Mouse (Mus musculus) lung, adult 2 months (tissue): ENCODE results near the gene Usp11. TPM values are rescaled to one million over a fixed set of nuclear protein-coding genes. Genes with fewer than 3 reads are reported as not detected.

Source experiments
- DNase-seq: peaks from one replicate; pipeline ENCODE4 v3.0.0; 2022
- H3K4me1 ChIP-seq: fragments of 200-500 bp; 2 replicates; pipeline ENCODE4 v1.6.1; 2011; ENCODE audit warnings: low read length; ENCODE audit not compliant: control insufficient read depth, insufficient read depth
- H3K4me3 ChIP-seq: fragments of 200-500 bp; replicated peaks from 2 replicates; pipeline ENCODE3; 2011; ENCODE audit warnings: low read depth, mild to moderate bottlenecking, control low read depth, low read length; ENCODE audit errors: extremely low read depth
- CTCF ChIP-seq: fragments of 200-500 bp; IDR thresholded peaks from 2 replicates; pipeline ENCODE4 v1.5.1; 2011; ENCODE audit warnings: mild to moderate bottlenecking, low read length, control low read depth; ENCODE audit not compliant: insufficient read depth
- POLR2A ChIP-seq: fragments of 200-500 bp; IDR thresholded peaks from 2 replicates; pipeline ENCODE4 v1.6.1; 2011; ENCODE audit warnings: low read depth, mild to moderate bottlenecking, control low read depth, low read length, borderline replicate concordance; ENCODE audit errors: extremely low read depth
- WGBS: fragments of 180-500 bp; shearing (Covaris S2); methylation state at CpG from one replicate; pipeline ENCODE4 v1.1.7; 2018; 5-methylcytosine and 5-hydroxymethylcytosine counted together
- polyA plus RNA-seq: library from polyadenylated mRNA; depleted of rRNA; stranded (reverse); fragments of >200 nt; gene quantifications from 2 replicates; pipeline ENCODE4 v1.2.3, GENCODE M21; 2012; rRNA removed

The Usp11 gene
- polyA plus RNA-seq = 10.9 and 13.8 TPM in 2 replicates

DNA sequence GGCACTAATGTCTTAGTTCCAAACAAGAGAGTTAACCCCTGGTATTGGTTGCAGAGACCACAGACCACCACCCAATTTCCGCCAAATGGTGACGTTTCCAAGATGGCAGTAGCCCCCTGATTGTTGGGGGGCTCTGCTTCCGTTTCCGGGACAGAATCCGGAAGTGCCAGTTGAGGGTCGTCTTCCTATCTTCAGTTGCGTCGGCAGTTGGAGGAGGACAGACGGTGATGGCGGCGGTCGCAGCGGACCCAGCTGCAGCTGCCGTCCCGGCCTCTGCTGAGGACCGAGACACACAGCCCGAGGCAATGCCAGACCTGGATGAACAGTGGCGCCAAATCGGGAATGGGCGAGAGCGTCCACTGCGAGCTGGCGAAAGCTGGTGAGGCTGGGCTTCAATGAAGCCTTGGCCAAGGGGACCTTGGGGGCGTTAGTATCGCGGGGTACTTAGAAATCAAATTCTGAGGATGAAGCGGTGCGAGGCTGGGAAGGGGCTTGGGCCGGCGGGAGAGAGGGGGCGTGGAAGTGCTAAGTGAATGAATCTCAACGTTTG is at the start of gene Usp11:
TSS of gene Usp11 (plus strand) at position 166 of the 550 bp plus-strand sequence.
- Histone ChIP-seq H3K4me3 (peak within 1 kb of the TSS; percentile 93), H3K4me1 (0 out of 2 replicates have a peak, but pooled peaks cover 2% of the 10 kb centered on the region)
- WGBS = 28% methylated on average over 32 of the region's 32 CpGs
- DNase-seq = no peak
- no peak for TF ChIP-seq POLR2A
- no peak for TF ChIP-seq CTCF

DNA sequence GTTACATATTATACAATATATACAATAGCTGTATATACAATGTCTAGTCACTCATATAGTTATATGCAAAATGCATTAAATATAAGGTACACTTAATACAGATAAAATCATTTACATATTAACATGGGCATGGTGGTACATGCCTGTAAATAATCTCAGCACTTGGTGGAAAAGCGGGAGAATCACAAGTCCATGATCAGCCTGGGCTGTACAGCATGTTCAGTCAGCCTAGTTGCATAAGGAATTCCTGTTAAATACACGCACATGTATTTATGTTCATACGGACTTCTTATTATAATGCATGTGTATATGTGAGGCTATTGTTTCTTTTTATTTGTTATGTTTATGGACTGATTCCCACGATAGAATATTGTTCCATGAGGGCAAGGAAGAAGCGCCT is 46.1 kb upstream of the Usp11 start:
- Histone ChIP-seq H3K4me3 (no peak overlapping the region), H3K4me1 (no peaks in the 10 kb centered on the region)

DNA sequence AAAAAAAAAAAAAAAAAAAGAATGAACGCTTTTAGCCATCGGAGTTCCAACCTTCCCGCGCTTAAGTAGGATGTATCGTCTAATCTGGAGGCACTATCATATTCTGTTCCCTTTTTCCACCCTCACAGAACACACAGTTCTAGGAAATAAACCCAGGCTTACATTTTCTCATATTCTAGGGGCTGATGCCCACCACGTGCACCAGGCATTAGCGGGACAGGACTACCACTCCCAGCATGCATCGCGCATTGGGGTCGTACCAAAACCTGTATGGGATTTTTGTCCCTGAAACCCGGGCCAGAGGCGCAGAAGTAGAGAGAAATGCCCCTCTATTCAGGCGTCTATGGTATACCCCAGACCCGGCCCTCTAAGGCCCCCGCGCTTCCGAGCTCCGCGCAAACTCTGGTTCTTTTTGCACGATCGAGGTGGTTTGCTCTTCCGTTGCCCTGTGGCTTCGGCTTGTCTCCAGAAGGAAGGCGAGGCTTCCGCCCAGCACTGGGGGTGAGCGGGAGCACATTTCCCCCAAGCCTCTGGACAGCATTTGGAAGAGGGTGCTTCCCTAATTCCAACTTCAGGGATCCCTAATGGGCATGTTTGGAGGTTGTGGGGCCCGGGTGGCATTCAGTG is 45.6 kb upstream of the Usp11 start, which contains the start of gene Uba1:
TSS of gene Uba1 (plus strand) at position 301 of the 627 bp plus-strand sequence.
- DNase-seq = peak; percentile 54
- 28% methylated on average over 27 of the region's 27 CpGs for WGBS

More for the DNA sequence above, 46.1 kb upstream of the Usp11 start:
- WGBS = 30% methylated on average over 5 of the region's 5 CpGs
- TF ChIP-seq CTCF (no peak), POLR2A (no peak)
- DNase-seq = no peak

DNA sequence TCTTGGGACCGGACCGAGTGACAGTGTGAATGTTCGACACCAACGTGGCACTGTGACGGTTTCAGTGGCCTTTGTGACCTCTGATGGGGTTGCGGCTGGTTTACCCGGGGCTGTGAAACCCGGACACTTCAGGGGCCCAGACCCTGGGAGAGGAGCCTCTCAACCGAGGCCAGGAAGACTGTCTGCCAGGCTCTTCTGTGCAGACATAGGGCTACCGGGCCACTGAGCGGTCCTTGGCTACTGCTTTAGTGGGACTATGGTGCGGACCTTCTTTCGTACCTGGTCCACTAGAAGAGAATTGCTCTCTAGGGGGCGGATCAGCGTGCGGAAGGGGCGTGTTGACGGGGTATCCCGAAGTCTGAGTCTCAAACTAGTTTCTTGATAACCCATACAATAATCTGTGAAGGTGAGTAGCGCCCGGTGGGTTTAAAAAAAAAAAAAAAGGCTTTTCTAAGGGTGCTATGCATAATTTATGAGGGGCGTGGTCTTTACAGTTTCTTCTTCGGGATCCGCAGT is 44.8 kb upstream of the Usp11 start:
- peak; percentile 13 for DNase-seq
- Histone ChIP-seq H3K4me3 (peak overlapping the region; percentile 42), H3K4me1 (no peaks in the 10 kb centered on the region)
- TF ChIP-seq CTCF (no peak), POLR2A (no peak)
- 26% methylated on average over 24 of the region's 24 CpGs for WGBS

More for the DNA sequence above, 45.6 kb upstream of the Usp11 start, which contains the start of gene Uba1:
- Histone ChIP-seq H3K4me3 (peak within 1 kb of the TSS; percentile 42), H3K4me1 (no peaks in the 10 kb centered on the region)
- TF ChIP-seq CTCF (no peak), POLR2A (peak; percentile 29; the same call in 1 of the 2 replicates)

DNA sequence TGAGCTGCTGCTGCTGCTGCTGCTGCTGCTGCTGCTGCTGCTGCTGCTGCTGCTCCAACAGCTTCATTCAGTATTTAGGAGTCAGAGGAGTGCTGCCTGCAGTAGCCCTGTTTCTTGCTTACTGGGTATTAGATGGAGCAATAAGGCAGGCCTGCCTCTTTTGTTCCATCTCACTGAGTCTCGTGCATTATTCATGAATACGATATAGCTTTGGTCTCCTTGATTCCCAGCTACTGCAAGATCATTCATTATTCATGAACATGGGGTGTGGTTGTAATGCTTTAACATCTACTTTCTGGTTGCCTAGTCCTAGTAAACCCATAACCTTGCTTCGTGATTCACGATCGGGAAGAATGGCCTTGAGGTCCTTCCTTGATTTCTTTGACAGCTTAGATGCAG is 41.4 kb upstream of the Usp11 start:
- TF ChIP-seq POLR2A (no peak), CTCF (no peak)
- 39% methylated on average over 5 of the region's 5 CpGs for WGBS
- no peak for DNase-seq
- Histone ChIP-seq H3K4me1 (no peaks in the 10 kb centered on the region; the same call in 1 of the 2 replicates), H3K4me3 (no peak overlapping the region)

DNA sequence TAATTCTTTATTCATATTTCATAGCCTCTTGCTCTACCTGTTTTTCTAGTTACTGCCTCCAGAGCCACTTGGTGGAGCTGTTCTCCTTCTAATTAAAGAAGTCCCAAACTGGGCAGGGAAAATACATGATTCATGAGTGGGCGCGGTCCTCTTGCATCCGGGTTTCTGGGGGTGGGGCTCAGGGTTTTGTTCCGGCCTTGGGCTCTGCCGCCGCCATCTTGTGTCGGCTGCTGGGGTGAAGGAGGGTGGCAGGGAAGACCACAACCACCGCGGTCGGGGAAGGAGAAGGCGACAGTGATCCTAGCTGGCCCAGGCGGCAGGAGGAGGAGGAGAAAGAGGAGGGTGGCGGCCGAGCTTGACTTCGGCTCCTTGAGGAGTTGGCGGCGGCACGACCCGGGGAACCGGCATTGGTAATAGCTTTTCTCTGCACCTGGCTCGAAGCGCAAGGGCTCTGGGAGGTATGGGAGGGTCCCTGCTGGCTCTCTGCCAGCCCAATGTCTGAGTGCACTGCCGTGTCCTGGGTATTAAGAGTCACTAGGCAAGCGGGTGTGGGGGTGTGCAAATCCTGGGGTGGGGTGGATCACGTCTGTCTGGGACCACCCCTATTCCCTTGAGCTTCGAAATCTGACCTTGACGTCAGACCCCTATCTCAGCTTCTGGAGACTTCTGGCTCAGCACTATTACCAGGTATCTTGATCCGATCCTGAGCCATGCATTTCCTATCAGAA is 40.8 kb upstream of the Usp11 start:
- Histone ChIP-seq H3K4me3 (peak overlapping the region; percentile 94), H3K4me1 (no peaks in the 10 kb centered on the region; the same call in 1 of the 2 replicates)
- WGBS = 23% methylated on average over 28 of the region's 28 CpGs
- DNase-seq = peak; percentile 70
- TF ChIP-seq CTCF = 0 out of 2 replicates have a peak, but pooled peaks have one; percentile 8
- peak; percentile 72; the same call in 1 of the 2 replicates for TF ChIP-seq POLR2A

DNA sequence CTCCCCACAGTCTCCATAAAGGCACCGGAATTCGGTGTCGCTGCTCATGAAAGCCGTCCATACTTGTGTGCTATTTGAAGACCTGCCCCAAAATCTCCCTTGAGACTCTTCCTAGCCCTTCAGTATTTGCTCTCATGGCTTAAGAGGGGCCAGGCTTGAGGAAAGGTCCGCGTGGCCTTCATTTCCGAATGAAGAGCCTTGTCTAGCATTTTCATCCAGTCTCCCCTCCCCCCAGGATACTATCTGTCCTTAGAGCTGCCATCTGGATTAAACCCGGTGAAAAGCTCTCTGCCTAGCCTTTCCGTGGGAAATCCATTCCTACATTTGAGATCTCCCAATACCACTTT is 40.3 kb upstream of the Usp11 start:
- 34% methylated on average over 9 of the region's 9 CpGs for WGBS
- no peak for DNase-seq
- Histone ChIP-seq H3K4me1 (no peaks in the 10 kb centered on the region; the same call in 1 of the 2 replicates), H3K4me3 (peak overlapping the region; percentile 94)
- TF ChIP-seq POLR2A (no peak), CTCF (no peak)

DNA sequence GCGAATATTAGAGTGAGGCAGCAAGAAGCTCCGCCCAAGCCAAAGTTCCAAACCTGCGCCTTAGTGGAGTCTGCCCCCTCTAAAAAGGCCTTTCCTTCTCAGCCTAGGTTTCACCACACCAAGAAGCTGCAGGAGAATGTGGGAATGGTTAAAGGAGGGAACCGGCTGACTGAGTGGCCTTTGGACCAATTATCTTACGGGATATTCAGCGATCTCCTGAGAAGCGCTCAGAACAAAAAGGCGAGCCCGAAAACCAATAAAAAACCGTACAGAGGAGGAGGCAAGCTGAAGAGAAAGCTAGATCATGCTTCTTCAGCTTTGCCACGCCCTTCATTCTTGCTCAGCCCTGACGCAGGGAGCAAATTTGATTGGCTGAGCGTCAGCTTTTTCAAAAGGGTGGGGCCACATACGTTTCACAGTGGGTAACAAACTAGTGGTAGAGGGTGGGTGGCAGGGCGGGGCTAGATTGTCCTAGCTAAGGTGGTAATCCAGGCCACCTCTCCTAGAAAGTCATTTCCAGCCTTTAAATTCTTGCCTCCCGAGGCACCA is 16.1 kb upstream of the Usp11 start, which contains the start of gene Cdk16:
TSS of gene Cdk16 (plus strand) at position 436 of the 549 bp plus-strand sequence.
- H3K4me1 ChIP-seq = peaks cover 8% of the 10 kb centered on the region; the same call in 1 of the 2 replicates
- no peak for TF ChIP-seq CTCF
- TF ChIP-seq POLR2A = 0 out of 2 replicates have a peak, but pooled peaks have one; percentile 11
- peak; percentile 72 for DNase-seq
- 24% methylated on average over 16 of the region's 16 CpGs for WGBS
- H3K4me3 ChIP-seq = peak within 1 kb of the TSS; percentile 88
